Mouse (Mus musculus) ZHBTc4 (cell line): ENCODE data around the gene Bcl2l12.

Source experiments
- DNase-seq: peaks from one replicate; pipeline ENCODE4 v3.0.0-alpha.2; 2011; ENCODE audit warnings: low read depth, low spot score

The Bcl2l12 gene

DNA sequence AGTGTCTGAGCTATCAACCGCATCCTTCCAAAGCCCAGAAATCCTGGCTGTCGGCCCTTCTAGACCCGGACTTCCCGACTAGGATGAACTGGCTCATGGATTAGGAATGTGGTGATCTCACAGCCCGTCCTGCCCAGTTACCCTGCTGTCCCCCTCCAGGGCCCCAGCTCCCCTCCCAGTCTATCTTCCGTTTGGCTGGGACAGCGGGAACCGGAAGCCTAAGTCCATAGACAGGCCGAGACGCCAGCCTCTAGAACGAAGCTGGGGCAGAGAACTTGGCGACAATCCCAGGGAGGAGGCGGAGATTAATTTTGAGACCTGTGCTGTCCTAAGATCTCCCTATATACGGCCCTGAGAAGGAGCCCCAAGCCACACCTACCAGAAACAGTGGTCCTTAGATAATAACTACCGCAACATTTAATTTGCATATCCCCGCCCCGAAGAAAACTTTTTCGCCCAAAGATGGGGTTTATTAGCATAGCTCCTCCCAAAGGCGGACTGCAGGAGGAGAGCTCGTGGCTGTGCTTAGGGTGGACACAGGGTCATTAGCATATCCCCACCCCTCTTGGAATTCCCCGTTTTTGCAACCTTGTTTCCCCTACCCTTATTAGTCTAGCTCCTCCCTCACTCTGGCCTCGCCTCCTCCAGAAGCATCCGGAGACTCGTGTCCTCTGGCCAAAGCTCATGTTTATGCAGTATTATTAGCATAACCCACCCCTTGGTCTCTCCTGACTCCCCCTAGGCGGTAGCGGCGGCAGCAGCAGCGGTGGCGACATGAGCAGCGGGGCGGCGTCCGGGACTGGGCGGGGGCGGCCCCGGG lies 18.9 kb upstream of the Bcl2l12 start, which contains the start of gene Rras:
Rras (plus strand) TSS at position 720 of the 820 bp plus-strand sequence.
- peak; percentile 99 for DNase-seq

DNA sequence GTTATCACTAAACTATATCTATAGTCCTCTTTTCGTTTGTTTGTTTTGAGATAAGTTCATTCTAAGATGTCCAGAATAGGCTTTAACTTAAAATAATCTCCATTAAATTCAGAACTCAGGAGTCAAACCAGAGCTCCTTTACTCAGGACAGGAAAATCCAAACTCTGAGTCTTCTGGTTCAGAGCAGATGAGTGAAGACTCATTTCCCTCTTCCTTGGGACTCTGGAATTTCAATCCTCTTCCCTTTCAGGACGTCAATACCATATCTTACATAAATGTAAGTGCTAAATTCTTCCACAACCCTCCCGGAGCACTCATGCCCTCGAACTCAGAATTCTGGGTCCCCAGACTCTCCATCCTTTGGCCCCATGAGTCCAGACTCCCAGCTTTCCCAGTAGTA lies 18.2 kb upstream of the Bcl2l12 start:
- no peak for DNase-seq

DNA sequence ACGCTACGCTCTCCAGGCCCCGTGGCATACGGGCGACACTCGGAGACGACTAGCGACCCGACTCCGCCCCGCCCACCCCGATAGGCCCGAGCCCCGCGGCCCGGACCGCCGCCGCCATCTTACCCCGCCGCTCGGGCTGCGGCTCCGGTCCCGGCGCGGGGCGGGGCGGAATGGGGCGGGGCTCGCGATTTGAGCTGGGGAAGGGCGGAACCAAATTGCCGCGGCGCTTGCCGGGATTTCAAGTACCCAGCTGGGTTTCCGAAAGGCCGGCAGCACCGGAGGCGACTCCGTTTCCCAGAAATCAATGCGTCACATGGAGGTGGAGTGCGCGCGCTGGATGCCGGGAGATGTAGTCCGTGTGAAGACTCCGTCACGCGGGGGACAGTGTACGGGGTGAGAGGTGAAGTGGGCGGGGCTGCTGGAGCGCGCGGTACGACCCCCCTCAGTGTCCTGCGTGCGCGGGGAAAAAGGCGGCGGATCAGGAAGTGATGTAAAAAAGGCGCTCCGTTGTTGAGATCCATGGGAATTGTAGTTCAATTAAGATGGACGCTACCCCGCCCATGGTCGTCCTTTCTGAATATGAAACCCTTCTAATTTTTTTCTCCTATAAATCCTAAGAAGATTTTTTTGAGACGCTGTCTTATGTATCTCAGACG lies 17.6 kb upstream of the Bcl2l12 start, which contains the start of gene Scaf1:
Scaf1 (minus strand) TSS at position 407 of the 656 bp plus-strand sequence.
- peak; percentile 100 for DNase-seq

DNA sequence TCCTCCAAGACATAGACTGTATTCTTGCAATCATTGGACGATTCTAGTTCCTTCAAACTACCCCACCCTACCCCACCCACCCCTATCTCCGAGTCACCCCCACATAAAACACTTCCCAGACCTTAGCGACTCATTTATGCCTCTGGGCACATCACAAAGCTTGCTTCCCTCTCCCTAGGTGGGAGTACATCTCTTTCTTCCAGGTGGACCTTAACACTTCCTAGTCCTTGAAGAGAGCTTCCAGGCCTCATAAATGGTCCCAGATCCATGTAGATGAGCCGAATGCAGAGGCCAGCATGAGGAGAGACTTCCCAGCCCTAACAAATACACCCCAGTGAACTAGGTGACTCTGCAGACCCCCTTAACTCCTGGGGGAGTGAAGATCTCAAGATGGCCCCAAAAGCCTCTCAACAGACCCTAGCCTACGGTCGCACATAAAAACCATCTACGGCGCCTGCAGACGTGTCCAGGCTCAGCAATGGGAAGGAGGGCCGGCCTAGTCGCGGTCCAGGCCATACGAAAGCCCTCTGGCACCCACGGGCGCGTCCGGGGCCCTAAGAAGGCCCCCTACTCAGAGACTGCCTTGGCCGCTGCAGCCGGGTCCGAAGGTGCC lies 16.9 kb upstream of the Bcl2l12 start:
- no peak for DNase-seq

DNA sequence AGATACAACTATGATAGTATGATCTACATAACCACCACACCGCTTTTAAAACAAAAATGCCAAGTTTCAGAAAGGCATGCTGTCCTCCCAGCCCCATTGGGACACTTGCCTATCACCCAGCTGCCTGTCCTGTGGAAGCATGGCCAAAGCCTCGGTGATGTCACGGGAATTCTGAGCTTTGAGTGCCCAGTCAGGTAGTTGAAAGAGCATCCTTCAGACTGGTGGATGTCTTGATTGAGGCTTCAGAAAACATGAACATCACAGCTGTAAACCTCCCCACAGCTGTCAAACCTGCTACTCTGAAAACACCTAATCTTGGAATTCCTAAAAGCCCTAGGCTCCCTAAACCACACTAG lies 15.6 kb upstream of the Bcl2l12 start:
- DNase-seq, result no peak

DNA sequence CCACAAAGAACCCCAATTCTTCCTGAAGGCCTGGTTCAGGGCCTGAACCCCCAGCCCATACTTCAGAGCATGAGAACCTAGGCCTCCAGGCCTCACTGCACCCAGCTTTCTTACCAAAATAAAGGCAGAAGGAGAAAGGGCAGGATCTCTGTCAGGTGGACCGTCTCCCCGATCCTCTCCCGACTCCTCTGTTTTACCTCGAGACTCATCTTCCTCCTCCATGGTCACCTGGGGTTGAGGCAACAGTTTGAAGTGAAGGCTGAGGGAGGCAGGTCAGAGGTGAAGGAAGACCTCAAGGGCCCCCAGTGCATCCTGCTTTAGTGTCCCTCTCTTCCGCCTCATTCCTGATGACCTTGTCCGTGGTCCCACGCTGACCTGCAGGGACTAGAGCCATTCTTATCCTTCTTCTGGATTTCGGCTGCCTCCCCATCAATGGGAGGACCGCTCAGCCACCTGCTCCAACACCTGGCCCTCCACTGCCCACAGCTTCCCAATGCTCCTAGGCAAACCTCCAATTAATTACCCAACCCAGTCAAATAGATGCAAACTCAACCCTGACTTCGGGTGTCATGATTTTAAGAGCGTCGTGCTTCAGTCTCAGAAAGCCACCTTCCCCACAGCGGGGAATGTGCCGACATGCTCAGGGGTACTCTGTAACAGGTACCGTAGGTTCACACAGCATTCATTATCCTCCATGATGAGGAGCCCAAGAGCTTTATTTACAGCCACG lies 15.0 kb upstream of the Bcl2l12 start:
- DNase-seq, result no peak

DNA sequence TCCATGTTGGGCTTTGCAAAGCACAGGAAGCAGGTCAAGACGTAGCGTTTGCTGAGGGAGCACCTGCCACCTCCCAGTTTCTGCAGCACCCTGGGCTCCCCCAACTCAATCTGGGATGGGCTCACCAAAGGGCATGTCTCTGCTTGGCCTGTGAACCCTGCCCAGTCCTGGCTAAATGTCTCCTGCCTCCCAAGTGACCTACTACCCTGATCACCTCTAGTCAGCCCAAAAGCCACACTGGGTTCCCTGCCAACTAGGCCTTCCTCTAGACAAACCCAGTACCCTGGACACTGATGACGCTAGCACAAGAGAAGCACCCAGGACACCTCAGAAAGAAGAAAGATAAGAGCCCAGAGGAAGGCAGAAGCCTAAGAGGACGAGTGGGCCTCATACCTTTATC lies 14.3 kb upstream of the Bcl2l12 start:
- no peak for DNase-seq

DNA sequence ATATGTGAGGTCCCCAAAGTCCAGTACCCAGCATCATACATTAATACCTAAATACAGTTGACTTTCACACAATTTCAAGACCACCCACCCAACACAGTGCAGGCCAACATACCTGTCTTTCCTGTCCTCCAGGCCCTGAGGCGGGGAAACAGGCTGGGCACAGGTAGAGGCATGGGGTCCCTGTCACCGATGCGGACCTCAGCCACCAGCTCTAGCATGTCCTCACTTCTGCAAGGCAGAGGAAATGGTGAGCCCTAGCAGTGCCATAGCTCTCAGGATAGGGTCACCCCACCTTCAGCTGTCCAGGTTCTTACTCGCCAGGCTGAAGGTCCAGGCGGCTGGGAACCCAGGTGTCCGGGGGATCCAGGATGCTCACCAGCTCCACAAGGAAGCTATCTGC lies 13.5 kb upstream of the Bcl2l12 start:
- no peak for DNase-seq

DNA sequence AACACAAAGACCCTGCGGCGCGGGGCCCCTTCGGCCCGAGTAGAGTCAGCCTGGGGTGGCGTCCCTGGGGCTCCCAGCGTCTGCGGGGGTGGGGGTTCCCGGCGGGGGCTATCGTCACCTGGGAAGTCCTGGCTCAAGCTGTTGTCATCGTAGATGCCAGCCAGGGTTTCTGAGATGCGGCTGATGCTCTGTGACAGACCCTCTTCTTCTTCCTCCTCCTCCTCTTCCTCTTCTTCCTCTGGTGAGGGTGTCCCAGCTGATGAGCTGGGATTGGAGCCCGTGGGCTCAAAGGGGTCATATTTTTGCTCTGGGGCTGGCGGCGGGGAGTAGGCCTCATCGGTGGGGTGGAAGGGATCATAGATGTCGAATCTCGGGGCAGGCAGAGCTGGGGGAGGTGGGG lies 9.9 kb upstream of the Bcl2l12 start:
- DNase-seq, result no peak

DNA sequence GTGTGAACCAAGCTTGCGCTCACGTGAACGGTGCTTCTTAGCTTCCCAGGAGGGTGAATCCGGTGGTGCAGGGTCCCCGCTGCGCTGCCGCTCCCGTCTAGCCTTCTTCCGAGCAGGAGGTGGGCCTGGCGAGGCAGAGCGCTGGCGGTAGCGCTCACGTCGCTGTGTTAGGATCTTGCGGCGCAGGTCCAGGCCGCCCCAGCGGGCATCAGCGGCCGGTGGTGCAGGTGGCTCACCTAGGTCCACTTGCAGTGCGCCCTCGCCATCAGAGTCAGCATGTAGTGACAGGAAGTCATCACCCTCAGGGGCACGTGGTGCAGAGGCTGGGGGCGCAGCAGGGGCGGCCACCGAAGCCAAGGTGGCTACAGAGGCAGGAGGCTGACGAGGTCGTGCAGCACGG lies 9.3 kb upstream of the Bcl2l12 start:
- peak; percentile 65 for DNase-seq

DNA sequence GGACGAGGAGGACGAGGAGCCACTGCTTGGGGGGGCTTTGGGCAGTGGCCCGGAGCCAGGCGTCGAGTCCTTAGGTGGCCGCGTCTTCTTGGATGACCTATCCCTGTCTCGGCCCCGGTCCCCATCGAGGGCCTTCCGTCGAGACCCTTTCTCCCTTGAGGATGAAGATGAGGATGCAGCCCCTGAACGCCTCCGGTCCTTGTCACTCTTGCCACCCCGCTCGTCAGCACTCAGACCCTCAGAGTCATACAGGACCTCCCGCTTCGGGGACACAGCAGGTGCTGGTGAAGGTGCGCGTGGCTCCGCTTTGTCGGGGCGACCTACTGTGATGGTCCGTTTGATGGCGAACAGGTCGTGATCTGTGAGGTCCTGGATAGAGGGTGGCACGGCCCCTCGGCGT lies 8.6 kb upstream of the Bcl2l12 start:
- DNase-seq, result no peak

DNA sequence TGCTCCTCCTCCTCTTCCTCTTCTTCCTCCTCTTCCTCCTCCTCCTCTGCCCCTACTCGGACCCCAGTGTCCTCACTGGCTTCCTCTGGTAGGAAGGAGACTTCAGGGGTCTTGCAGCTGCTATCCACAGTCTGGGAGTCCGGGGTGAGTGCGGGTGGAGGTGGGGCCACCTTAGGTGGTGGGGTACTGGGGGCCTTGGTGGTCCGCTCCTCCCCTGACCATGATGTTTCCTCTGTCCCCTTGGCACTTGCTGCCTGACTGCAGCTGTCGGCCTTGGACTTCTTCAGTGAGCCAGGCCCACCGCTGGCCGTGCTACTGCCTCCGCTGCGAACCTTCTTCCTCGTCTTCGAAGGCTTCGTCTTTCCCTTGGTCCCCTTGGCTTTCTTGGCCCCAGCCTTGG lies 8.0 kb upstream of the Bcl2l12 start:
- no peak for DNase-seq

DNA sequence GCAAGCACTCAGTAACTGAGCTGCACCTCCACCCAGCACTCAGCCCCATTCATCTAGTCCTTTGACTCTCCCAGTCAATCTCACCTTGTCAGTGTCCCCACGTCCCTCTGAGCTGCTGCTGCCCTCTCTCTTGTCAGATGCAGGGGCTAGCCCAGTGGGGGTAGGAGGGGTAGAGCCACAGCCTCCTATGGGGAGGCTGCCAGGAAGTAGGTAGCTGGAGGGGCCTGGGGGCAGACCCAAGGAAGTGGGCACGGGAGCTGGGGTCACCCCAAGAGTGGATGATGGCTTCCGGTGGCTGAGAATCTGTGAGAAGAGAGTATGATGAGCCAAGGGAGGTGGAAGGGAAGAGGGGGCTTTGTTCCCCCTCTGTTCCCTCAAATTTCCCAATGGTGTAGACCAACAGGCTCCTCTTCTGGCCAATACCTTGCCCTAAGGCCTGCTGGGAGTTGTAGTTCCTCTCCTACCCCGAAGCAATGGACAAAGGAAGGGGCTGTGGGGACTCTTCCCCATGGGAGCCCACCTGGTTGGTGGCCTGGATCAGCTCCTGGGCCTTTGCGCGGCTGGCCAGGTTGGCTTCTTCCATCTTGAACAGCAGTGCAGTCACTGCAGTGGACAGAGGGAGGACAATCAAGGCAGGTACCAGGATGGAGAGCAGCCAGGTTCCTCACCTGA lies 6.9 kb upstream of the Bcl2l12 start:
- no peak for DNase-seq

DNA sequence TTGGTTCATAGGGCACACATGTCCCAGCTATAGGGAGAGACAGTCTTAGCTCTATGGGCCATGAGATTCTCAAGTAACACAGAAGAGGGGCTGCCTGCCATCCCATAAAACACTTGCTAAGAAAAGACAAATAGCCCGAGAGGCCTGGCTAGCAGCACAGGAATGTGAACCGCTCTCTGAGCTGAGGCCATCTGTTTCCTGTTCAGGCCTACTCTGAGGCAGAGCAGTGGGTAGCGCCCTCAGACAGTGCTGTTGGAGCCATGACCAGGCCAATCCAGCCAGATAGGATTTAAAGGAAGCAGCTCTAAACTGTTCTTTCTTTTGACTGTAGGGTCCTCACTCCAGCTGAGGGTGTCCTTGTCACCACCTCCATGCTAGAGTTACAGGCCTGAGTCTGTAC lies 6.0 kb upstream of the Bcl2l12 start:
- DNase-seq, result no peak

DNA sequence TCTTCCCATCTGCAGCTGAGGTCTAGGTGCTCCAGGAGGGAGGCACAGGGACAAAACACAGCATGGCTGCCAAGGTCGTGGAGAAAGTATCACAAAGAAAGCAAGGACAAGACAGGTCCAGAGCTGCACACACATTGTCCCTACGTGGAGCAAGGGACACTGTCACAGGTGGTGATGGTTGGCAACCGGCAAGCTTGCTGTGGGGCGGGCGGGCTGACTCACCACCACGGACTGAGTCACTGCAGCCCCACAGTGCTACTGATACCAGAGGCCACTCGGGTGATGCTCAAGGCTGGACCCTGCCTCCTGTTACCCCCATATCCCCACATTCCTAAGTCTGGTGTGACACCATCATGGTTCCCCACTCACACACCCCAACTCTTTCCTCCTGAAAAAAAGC lies 3.9 kb upstream of the Bcl2l12 start:
- no peak for DNase-seq

DNA sequence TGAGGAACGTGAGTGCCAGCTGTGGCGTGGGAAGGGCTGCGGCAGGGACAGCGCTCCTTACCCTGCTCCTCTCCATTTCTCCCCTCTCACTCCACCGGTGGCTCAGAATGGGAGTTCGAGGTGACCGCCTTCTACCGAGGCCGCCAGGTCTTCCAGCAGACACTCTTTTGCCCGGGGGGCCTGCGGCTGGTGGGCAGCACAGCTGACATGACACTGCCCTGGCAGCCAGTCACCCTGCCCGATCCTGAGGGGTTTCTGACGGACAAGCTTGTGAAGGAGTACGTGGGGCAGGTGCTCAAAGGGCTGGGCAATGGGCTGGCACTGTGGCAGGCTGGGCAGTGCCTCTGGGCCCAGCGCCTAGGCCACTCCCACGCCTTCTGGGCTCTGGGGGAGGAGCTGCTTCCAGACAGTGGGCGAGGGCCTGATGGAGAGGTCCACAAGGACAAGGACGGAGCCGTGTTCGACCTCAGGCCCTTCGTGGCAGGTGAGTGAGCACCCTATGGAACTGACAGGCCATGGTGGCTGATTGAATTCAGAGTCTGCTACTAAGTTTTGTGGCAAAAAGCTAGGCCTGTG lies 2.1 kb upstream of the Bcl2l12 start:
- DNase-seq, result no peak

DNA sequence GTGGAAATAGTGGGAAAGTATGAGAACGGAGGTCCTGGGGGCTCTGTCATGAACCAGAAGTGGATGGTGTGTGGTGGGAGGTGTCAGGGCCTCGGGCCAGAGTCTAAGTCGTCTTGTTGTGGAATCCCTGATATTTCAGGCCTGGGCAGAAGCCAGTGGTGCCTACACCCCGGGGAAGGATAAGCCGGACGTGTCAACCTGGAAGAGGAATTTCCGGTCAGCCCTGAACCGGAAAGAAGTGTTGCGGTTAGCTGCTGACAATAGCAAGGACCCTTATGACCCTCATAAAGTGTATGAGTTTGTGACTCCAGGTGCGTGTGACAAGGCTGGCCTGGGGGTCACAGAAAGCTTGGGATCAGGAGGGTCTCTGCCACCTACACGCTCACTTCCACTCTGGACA lies 1.2 kb upstream of the Bcl2l12 start:
- DNase-seq, result no peak

DNA sequence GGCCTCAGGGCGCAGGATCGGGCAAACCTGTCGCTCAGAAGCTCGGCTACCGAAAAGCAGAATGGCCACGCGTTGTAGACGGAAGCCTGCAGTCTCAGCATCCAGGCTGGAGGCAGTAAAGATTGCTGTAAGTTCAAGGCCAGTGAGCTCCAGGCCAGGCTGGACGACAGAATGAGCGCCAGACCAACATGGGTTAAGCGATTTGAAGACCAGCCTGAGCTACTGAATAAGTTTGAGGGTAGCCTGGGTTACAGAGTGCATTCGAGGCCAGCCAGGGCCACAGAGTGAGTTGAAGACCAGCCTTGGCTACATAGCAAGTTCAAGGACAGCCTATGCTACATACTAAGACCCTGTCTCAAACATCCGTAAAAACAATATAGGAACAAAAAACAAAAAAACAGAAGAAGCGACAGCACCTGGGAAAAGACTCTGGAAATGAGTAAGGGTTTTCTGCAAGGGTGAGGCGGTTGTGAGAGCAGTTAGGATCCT lies 528 bp downstream of the Bcl2l12 start:
- no peak for DNase-seq

DNA sequence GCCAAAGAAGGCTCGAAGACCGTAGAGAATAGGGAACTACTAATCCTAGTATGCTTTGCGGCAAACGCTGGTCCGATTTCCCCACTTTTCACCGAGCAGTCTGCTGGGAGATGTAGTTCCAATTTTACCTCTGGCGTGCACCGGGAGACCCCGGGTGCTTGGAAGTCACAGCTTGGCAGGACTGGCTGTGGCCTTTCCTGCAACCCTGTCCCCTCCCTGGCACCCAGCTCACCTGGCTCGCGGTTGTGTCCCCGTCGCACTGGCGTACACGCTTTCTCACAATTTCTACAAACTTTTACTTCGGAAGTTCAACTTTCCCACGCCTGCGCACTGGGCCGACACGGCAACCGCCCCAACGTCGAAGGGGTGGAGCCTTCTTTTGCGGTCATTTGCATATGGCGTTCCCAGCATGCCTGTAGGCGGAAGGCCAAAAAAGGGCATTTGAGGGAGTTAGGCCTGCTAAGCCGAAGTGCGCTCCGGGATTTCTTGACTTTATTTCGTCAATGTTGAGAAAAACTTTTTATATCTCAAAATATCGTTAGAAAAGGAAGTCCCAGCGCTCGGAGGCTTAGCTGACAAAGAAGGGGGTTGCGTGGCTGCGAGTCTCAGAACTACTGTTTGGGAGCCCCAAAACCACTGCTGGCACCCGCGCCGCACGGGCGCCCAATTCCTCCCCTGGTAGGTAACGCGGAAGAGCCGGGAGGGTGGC lies 1.1 kb downstream of the Bcl2l12 start, which contains the start of gene Irf3:
Irf3 (plus strand) TSS at position 418 of the 709 bp plus-strand sequence.
- peak; percentile 96 for DNase-seq

DNA sequence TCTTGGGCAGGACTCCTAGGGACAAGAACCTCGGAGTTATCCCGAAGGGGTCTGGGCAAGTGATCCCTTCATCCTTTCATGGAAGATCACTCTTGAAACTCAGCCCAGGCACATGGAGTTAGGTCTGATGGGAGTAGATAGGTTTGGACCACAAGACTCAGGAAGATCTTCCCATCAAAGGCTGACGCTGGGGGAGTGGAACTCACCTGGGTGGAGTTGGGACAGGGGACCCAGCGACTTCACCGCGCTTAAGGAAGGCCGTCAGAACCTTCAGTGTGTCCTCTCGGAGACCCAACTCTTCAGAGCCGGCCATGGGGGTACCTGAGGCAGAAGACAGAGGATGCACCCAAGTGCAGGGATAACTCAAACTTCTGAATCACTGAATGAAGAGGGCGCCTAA lies 1.8 kb downstream of the Bcl2l12 start:
- DNase-seq, result no peak
